Mouse (Mus musculus): ENCODE data around the gene Ccdc151.
A peak's percentile ranks its signal among the peaks of the same experiment; 100 is the strongest.

Ccdc151 gene

DNA sequence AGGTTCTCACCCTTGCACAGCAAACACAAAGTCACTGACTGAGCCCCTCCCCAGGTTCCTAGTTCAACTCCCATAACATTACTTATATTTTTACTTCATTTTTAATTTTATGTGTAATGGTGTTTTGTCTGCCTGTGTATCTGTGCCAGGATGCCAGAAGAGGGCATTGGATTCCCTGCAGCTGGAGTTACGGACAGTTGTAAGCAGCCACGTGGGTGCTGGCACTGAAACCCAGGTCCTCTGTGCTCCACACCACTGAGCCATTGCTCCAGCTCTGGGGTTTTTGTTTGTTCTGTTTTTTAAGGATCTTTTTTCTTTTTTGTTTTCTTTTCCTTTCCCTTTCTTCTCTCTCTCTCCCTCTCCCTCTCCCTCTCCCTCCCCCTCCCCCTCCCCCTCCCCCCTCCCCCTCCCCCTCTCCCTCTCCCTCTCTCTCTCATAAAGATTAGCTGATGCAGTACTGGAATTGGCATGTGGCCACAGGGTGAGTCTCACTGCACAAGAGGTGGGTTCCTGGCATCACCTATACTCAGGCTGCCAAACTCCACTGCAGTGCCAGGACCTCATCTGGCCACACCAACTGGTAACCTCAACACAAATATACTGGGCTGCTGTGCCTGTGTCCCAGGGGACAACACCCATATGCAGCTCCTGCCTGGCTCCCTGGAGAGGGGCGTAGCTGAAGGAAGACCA is 6.1 kb downstream of the Ccdc151 start:
- DNase-seq (ENCODE audit: low spot score) = no peak

GRCm38 (mm10) chr9:21992227-21992626 is 10.2 kb downstream of the Ccdc151 start:
- no peak for DNase-seq (ENCODE audit: low spot score)

DNA sequence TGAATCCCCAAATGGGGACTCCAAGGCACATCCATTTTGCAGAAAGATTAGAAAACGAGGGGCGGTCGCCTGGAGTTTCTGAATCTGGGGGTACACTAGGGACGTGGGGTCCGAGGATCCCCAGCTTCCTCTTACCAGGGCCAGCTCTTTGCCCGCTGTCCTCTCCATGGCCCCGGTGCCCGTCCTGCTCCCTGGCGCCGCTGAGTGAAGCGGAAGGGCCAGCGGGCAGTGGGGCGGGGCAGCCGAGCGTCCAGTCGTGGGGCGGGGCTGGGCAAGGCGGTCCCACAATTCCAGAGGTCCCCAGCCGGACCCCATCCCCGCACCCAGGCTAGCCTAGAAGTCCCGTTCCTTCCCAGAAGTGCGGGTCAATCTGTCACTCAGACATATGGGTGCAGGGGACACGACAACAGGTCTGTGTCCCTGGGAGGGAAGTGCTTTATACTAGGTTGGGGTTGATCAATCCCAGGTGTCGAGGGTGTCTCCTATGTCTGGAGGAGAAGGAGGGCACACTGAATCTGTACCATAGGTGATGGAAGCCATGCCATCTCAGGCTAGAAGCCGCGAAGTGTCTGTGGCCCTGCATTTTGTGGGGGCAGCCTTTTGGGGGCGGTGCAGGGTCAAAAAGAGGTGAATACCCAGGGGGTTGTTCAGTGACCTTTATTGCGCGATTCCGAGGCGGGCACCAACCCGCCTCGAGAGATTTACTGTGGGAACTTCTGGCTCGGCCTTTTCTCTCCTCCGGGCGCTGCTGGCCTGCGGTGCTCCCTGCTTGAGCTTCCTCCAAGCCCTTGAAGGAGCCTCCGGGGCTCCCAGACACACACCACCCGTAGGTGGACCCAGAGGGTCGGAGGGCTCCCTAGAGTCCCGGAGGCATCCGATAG is 13.0 kb downstream of the Ccdc151 start, which contains the start of gene Rgl3:
Gene Rgl3, minus strand, starts transcription at position 217 of the 881 bp plus-strand sequence.
- DNase-seq (ENCODE audit: low spot score) = peak; percentile 40

- peak; percentile 25 for DNase-seq (ENCODE audit: low spot score)
Measured at GRCm38 (mm10) chr9:21988421-21989101, 13.9 kb downstream of the Ccdc151 start.

DNA sequence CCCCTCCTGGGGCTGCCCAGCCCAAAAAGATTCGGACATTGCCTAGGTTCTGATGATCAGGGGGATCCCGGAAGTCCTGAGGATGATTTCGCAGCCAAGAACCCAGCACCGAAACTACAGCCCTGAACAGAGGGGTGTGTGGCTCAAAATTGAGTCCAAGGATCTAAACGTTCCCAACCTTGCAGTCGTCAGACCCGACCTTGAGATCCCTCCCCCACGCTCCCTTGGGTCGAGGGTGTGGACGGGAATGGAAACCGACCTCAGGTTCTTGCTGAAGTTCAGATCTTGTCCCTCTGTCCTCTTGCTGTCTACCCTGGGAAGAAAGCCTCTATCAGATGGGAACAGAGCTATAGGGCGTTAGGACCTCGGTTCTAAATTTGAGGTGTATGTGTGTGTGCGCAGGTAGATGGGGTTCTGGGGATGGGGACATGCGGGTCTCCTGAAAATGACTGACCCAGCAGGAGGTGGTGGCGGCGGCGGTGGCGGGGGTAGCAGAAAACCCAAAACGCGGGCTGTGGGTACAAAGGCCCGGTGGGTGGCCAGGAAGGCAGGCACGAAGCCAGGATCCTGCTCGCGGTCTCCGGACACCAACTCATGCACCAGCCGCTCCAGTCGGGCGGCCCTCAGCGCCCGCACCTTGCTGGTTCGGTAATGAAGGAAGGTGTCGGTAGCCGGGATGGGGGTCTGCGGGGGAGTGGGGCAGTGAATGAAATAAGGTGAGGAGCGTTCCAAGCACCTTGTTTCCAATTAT is 14.7 kb downstream of the Ccdc151 start:
- DNase-seq (ENCODE audit: low spot score) = no peak

- DNase-seq (ENCODE audit: low spot score) = no peak
Measured at GRCm38 (mm10) chr9:21983911-21984310, 18.5 kb downstream of the Ccdc151 start.

GRCm38 (mm10) chr9:21978398-21979128 is 23.9 kb downstream of the Ccdc151 start:
- DNase-seq (ENCODE audit: low spot score) = no peak

- no peak for DNase-seq (ENCODE audit: low spot score)
Measured at GRCm38 (mm10) chr9:21977972-21978371, 24.5 kb downstream of the Ccdc151 start.

DNA sequence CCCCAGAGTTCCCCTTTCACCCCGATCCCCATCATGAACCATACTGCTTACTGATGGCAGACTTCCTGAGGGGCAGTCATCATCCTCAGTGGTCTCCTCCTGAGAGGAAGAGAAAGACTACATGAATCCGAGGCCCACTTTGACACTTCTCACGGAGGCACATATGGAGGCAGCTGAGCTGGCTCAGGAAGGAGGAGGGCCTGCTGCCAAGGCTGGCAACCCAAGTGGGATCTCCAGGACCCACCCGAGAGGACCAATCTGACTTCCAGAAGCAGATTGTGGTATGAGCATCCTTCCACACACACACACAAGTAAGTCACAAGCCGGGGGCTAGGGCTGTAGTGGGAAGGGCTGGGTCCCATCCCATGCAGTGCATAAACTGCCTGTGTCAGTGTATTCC is 25.1 kb downstream of the Ccdc151 start:
- no peak for DNase-seq (ENCODE audit: low spot score)

DNA sequence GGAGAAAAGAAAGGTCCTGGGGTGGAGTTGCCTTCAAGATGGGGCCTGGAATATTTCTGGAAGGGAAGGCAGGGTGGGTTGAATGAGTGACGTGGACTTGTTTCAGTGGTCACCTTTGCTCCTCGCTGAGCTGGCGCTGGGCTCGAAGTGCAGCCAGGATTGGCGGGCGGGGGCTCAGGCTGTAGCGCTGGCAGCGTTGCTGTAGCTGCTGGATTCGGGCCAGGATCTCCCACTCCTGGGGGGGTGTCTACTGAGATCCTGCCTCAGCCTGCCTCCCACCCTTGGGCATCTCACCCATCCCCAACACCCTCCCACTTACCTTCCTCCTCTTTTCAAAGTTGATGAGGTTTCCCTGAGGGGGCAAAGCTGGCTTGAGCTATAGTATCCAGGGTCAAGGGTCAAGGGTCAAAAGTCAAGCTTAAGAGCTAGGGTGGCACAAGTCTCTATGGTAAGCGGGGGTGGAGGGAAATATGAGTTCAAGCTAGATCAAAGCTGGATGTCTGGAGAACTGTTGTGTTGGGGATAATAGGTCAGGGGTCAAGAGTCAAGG is 25.7 kb downstream of the Ccdc151 start:
- DNase-seq (ENCODE audit: low spot score) = no peak

DNA sequence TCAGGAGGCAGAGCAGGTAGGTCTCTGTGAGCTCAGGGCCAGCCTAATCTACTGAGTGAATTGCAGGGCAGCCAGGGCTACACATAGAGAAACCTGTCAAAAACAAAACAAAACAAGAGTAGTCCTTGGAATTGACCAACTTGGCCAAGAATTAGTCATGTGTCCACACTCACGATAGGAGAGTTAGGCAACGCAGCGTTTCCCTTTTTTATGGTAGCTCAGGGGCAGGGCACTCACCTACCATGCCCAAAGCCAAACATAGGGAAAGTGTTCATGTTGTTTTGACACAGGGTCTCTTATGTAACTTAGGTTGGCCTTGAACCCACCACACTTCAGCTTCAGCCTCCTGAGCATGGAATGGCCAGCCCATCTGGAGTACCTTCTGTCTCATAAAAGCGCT is 33.1 kb downstream of the Ccdc151 start:
- no peak for DNase-seq (ENCODE audit: low spot score)

DNA sequence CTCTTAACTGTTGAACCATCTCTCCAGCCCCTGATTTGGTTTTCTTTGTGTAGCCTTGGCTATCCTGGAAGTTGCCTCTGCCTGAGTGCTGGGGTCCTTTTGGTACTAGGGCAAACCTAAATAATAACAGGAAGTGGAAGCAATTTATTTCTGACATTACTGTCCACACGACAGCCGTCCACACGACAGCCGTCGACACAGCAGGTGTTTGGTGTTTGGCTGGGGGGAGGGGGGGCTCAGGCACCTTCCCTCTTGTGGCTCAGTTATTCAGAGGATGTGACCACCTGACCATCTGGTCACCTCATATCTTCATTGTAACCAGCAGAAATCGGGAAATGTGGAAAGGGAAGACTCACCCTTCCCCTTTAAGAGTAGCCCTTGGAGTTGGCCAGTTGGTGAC is 33.6 kb downstream of the Ccdc151 start:
- DNase-seq (ENCODE audit: low spot score) = no peak

DNA sequence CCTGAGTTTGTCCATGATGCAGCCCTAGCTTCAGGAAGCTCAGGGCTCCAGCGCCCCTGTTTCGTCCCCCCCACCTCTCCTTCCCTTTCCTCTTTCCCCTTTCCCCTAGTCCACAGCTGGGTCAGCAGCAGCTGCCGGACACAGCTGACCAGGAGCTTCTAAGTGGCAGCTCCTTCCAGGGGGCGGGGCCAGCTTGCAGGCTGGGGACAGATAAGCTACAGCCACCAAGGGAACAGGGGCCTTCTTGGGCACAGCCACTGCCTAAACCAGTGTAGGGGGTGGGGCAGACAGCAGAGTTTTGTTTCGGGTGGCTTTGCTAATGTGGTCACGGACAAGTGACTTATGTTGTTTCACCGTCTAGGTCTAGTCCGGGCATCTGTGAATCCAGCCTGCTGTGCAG is 39.0 kb downstream of the Ccdc151 start, which contains the start of gene Epor:
Gene Epor, minus strand, starts transcription at position 90 of the 400 bp plus-strand sequence.
- DNase-seq (ENCODE audit: low spot score) = no peak

- DNase-seq (ENCODE audit: low spot score) = peak; percentile 39
Measured at GRCm38 (mm10) chr9:21962416-21963059, 39.9 kb downstream of the Ccdc151 start.

DNA sequence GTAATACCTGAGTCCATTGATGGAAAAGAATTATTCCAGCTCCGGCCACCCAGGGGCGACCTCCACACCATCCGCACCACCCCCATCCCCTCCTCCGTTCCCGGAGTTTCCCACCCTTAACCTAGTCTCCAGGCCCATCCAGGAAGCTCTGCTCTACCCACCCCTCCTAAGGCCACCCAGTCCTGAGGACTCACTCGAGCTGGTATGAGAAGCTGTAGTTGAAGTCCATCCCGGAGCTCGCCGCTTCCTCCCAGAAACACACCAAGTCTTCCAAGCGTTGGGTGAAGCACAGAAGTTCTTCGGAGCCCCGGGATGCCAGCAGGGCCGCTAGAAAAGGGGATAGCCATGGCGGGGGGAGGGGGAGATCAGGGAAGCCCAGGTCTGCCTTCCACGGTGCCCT is 40.4 kb downstream of the Ccdc151 start:
- DNase-seq (ENCODE audit: low spot score) = no peak

DNA sequence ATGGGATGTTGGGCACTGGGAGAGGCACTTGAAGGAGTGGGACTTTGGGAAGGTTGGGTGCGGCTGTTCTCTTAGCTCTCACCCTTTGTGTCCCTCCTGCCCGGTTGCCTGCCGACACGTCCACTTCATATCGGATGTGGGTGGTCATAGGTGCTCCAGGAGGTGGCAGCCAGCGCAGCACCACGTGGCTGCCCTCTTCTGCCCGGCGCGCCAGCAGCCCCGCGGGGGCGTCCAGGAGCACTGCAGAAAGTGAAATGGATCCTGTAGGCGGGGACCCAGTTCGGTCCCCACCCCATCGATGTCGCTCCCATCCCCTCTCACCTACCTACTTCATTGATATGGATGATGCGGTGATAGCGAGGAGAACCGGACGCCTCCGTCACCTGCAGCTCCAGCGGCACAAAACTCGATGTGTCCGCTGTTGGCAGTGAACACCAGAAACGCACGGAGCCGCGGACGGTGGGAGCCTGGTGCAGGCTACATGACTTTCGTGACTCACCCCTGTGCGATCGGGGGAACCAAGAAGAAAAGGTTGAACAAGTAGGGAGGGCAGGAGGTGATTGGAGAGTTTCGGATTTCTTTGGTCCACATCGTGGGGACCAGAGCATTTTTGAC is 41.0 kb downstream of the Ccdc151 start:
- DNase-seq (ENCODE audit: low spot score) = no peak

DNA sequence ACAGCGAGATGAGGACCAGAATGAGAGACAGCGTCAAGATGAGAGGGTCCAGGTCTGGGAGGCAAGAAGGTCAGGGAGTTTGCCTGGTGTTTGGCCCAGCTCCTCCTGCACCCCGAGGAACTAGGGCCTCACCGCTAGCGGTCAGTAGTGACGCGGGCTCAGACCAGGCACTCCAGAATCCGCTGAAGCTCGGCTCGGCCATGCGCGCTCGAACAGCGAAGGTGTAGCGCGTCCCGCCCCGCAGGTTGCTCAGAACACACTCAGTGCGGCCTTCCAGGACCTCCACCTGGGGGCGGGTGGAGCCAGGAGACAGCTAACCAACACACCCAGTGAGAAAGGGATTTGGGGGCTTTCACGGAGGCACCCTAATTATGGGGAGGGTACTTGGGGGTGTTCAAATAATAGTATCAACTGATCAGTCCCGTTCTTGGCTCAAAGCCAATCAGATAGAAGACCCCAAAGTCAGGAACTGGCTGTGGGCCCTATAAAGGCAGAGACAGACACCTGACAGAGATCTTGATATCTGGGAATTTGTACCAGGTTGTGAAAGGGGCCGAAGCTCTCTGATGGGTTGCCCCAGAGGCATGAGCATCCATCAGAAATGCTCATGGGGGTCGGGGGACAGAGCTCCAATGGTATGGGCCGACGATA is 41.8 kb downstream of the Ccdc151 start:
- no peak for DNase-seq (ENCODE audit: low spot score)

DNA sequence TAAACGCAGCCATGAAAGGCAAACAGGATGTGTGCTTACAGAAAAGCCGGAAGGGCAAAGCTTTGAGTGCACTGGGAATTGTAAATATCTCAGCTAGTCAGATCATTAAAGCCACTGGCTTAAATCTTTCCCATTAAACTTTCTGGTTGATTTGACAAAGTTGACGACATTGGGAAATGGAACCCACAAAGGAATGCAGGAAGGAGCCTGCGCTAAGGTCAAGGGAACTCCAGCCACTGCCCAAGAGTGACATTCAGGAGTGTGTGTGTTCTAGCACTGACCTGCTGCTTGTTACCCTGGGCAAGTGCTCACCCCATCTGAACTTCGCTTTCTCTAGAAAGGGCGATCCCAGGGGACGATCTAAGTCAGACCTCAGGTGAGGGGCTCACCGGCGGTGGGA is 42.3 kb downstream of the Ccdc151 start:
- no peak for DNase-seq (ENCODE audit: low spot score)

DNA sequence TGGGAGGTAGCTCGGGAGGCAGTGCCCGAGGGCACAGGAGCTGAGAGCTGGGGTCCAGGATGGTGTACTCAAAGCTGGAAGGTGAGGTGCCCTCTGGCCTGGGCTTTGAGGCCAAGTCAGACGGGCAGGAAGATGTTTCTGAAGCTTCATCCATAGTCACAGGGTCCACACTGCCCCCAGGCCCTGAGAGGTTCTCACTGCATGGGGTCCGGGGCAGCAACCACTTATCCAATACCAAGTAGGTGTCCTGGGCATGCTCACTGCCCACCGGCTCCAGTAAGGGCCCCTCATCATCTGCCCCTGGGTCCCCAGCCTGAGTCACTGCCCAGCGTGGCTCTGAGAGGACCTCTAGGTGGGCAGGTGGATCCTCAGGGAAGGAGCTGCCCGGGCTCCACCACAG is 43.2 kb downstream of the Ccdc151 start:
- no peak for DNase-seq (ENCODE audit: low spot score)

All from ovary, postnatal 14 days (tissue).